Mouse (Mus musculus) bone marrow macrophage, adult 2 months (primary cell): ENCODE data around the gene Ahrr.

Experiments
- CTCF ChIP-seq: IDR thresholded peaks from 2 replicates; pipeline ENCODE4 v1.5.1; 2012; ENCODE audit warnings: low read depth, mild to moderate bottlenecking, low read length, moderate library complexity
- POLR2A ChIP-seq: IDR thresholded peaks from 2 replicates; pipeline ENCODE4 v1.6.1; 2012; ENCODE audit warnings: mild to moderate bottlenecking, low read depth, low read length, borderline replicate concordance

DNA sequence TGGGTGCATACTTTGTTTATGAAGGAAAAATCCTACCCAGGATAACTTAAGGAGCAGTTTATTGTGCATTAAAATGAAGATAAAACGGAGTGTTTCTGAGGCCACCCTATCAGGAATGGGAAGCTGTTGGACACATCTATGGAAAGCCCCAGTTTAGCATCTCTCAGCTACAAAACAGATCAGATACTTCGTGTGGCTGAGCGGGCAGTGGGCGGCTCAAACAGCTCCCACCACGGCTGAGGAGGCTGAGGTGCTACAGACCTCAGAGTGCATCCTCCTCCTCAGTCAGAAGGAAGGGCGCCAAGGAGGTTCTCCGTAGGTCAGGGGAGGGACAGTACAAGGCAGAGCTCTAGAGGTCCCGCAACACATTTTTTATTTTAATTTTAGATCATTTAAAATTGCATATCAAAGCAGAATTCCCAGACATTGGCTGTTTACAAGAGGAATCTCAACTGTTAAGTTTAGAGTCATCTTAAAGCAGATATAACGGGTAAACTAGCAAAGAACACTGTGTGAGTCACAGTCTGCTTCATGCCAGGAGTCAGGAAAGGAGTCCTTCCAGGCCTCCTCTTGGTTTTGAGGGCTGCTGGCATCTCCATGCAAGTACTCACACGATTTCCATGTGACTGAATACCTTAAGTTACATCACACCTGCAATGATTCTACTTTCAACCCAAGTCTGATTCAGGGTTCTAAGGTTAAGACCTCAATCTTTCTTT, 122.5 kb downstream of the Ahrr start:
- TF ChIP-seq CTCF (no peak), POLR2A (no peak)
